Mouse (Mus musculus) cerebral cortex, adult 2 months (tissue): ENCODE data around the gene Ciz1.

Experiments
- WGBS: fragments of 180-500 bp; shearing (Covaris S2); methylation state at CpG from one replicate; pipeline ENCODE4 v1.1.7; 2018; 5-methylcytosine and 5-hydroxymethylcytosine counted together

The Ciz1 gene

DNA sequence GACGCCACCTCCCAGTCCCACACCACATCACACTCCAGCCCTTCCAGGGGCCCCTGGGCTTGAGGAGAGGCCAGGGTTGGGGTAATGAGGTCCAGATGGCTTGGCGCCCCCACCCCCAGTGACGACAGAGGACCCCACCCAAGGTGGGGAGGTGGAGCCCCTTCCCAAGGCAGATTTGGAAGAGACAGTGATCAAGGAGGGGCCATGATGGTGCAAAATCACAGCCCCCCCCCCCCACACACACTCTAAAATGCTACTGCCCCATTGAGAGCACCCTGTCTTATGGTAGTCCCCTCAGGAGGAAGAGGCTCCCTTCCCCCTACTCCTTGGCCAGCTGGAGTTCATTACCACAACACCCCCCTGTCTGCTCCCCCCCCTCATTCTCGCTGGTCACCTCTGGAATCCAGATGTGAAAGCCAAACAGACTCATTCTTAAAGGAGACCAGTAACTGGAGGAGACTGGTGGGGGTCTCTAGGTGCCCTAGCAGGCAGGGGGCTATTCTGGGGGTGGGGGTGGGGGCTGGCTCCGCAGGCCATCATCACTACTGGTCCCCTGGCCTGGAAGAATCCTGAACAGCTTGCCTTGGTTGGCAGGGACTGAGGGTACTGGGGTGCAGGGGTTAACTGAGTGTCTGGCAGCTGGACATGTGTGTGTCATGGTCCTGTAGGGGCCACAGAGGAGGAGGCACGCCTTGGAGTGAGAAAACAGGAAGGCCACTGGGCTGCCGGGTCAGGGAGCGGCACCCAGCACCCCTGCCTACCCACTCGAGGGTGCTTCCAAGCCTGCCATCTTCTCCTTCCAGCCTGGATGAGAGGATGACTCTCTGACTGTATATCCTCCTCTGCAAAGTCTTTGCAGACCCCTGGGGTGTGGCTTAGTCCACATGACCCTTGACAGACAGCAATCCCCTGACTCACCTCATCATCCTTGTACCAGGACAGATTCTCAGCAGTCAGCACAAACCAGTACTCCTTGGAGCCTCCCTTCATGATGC is 32.2 kb upstream of the Ciz1 start:
- 45% methylated on average over 9 of the region's 9 CpGs for WGBS

GRCm38 (mm10) chr2:32320721-32321120 is 31.4 kb upstream of the Ciz1 start:
- 75% methylated on average over 11 of the region's 11 CpGs for WGBS

GRCm38 (mm10) chr2:32321591-32322298 is 30.4 kb upstream of the Ciz1 start:
- WGBS, result 72% methylated on average over 9 of the region's 9 CpGs

GRCm38 (mm10) chr2:32322754-32323741 is 29.1 kb upstream of the Ciz1 start:
- WGBS, result 56% methylated on average over 7 of the region's 7 CpGs

DNA sequence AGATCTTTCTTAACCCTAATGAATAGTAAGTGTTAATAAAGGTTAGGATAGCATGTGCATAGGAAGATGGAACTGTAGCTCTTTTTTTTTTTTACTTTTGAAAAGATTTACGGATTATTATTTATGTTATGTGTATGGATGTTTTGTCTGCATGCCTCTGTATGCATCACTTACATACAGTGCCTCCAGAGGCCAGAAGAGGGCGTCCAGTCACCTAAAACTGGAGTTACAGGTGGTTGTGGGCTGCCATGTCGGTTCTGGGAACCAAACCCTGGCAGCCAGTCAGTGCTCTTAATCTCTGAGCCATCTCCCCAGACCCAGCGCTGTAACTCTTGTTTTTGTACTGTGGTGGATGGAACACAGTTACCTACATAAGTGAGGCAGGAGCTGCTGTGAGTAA is 27.8 kb upstream of the Ciz1 start:
- WGBS, result 59% methylated on average over 4 of the region's 4 CpGs

GRCm38 (mm10) chr2:32325342-32325741 is 26.8 kb upstream of the Ciz1 start:
- WGBS, result 43% methylated on average over 7 of the region's 7 CpGs

GRCm38 (mm10) chr2:32327200-32327599 is 24.9 kb upstream of the Ciz1 start:
- WGBS, result 41% methylated on average over 4 of the region's 4 CpGs

GRCm38 (mm10) chr2:32328911-32329460 is 23.1 kb upstream of the Ciz1 start:
- 56% methylated on average over 13 of the region's 13 CpGs for WGBS

DNA sequence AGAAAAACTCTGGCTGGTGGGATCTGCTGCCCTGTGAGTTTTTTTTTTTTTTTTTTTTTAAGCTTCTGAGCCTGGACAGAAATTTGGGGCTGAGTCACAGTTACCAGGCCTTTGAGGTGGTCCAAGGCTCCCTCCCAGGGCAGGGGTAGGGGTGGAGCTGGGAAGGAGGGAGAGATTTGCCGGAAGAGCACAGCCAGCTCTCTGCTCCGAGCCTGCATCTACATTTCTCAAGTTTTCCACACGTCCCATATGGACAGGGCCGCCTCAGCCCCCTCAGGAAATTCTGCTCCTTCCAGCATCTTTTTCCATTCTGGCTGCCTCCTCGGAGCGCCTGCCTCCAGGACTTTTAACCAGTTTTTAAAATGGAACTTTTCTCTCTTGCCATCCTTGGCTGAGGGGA is 22.6 kb upstream of the Ciz1 start:
- 44% methylated on average over 6 of the region's 6 CpGs for WGBS

GRCm38 (mm10) chr2:32332159-32332558 is 20.0 kb upstream of the Ciz1 start:
- WGBS, result 63% methylated on average over 5 of the region's 5 CpGs

- 57% methylated on average over 15 of the region's 15 CpGs for WGBS
Measured at GRCm38 (mm10) chr2:32335888-32336287, 16.2 kb upstream of the Ciz1 start.

DNA sequence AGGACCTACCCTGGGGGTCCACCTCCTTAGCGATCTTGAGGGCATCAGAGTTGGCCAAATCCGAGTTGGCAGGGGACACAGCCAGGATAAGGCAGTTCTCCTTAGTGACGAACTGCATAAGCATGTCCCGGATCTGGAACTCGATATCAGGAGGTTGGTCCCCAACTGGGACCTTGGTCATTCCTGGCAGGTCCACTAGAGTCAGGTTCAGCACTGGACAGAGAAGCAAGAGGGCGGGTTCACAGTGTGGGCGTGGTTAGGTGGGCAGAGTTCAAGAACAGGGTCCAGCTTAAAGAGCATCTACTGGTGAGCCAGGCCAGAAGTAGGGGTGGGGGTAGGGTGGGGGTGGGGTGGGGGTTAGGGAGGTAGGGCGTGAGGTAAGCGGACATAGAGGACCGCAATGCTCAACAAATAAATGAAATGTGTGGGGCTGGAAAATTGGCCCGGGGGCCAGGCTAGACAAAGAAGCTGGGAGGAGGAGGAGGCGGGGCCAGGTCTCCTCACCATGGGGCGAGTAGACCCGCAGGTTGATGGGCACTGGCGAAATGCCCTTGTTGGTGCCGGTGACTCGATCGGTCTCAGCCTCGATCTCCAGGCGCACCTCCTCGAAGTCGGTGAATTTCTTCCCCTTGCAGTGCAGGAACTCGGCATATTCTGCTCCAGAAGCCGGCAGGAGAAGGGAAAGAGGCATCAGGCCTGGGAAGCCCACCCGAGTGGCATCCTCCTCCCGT is 12.1 kb upstream of the Ciz1 start:
- 49% methylated on average over 26 of the region's 26 CpGs for WGBS

DNA sequence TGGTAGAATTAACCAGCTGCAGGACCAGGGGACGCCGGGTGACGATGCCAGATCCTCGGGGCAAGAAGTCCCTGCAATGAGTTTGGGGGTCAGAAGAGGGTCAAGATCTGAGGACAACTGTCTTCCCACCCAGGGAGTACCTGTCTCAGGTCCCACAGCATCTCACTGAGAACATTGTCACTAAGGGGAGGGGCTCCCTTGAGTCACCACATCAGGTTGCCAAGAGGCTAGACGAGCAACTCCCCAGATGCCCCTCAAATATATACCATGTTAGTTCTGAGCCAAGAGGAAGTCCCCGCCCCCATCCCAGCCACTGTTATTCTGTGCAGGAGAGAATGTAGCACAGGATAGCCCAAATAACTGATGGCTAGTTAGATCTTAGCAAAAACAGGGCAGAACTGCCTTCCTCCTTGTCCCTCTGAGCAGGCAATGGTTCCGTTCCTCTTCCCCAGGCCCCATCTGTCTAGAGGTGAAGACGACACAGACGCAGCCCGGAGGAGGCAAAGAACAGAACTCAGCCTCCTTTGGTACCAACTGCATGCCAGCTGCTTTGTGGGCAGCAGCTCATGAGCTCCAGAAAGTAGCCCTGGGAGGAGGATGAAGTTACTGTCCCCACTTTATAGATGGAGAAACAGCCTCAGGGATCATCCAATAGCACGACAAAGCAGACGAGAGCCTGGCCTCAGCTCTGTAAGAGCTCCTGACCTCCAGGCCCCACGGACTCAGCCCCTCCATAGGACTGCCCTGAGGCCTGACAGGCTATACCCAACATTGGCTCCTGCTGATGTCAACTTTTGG is 11.1 kb upstream of the Ciz1 start:
- 62% methylated on average over 13 of the region's 13 CpGs for WGBS

GRCm38 (mm10) chr2:32341634-32341939 is 10.5 kb upstream of the Ciz1 start:
- 83% methylated on average over 4 of the region's 4 CpGs for WGBS

- 49% methylated on average over 4 of the region's 4 CpGs for WGBS
Measured at GRCm38 (mm10) chr2:32342039-32342438, 10.1 kb upstream of the Ciz1 start.

- 34% methylated on average over 6 of the region's 6 CpGs for WGBS
Measured at GRCm38 (mm10) chr2:32342539-32343350, 9.4 kb upstream of the Ciz1 start.

DNA sequence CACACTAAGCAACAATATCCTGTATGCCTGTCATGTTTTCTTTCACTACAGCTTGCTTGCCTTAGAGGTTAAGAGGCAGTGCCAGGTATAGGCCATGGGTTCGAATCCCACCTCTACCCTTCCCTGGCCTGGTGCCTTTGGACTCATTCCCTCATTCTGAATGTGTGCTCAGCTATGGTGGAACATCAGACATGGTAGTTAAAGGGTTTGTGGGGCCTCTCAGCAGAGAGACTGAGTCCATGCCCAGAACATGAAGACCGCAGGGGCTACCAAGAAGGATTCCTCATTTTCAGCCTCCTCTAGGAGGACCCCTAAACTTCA is 8.8 kb upstream of the Ciz1 start:
- WGBS, result 80% methylated on average over 2 of the region's 2 CpGs

DNA sequence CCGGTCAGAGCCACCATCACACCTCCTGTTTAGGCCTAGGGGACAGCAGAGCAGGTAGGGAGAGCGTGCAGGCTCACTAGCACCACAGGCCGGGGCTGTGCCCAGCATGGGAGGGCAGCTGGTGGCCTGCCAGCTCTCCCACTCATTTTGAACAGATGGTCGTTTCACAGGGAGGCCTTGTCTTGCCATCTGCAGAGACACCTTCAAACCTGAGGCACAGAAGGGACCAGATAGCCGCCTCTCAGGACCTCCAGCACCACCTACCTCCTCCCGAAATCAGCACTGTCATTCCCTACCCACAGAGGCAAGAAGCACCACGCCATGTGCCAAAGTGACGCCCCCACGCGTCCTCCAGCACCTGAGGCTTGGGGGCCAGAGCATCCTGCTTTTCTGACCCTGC is 8.1 kb upstream of the Ciz1 start:
- WGBS, result 44% methylated on average over 10 of the region's 10 CpGs

- WGBS, result 46% methylated on average over 14 of the region's 14 CpGs
Measured at GRCm38 (mm10) chr2:32344598-32345321, 7.4 kb upstream of the Ciz1 start.
